Mouse (Mus musculus) myocyte (in vitro differentiated cells): ENCODE data around the gene Mical3. TPM values are rescaled to one million over a fixed set of nuclear protein-coding genes. Genes with fewer than 3 reads are reported as not detected.

ENCODE experiments used
- H3K27me3 ChIP-seq: one replicate; pipeline ENCODE4 v1.6.1; 2011; ENCODE audit not compliant: control insufficient read depth, insufficient read depth, insufficient read length
- H3K36me3 ChIP-seq: one replicate; pipeline ENCODE4 v1.6.1; 2011; ENCODE audit not compliant: control insufficient read depth, insufficient read depth
- H3K4me2 ChIP-seq: one replicate; pipeline ENCODE4 v1.6.1; 2011; ENCODE audit warnings: low read depth, control low read depth
- H3K4me3 ChIP-seq: one replicate; pipeline ENCODE4 v1.5.1; 2011; ENCODE audit warnings: mild to moderate bottlenecking, control low read depth, moderate library complexity
- H3K79me2 ChIP-seq: one replicate; pipeline ENCODE4 v1.6.1; 2011; ENCODE audit not compliant: control insufficient read depth, insufficient read depth
- H3ac ChIP-seq: one replicate; pipeline ENCODE4 v1.6.1; 2011; ENCODE audit not compliant: control insufficient read depth, insufficient read length
- CEBPB ChIP-seq: IDR thresholded peaks from 2 replicates; pipeline ENCODE4 v1.6.1; 2011; ENCODE audit warnings: mild to moderate bottlenecking, moderate library complexity; ENCODE audit not compliant: poor library complexity, insufficient read depth, severe bottlenecking
- E2F4 ChIP-seq: IDR thresholded peaks from one replicate; pipeline ENCODE4 v1.6.1; 2011; ENCODE audit warnings: mild to moderate bottlenecking, control low read depth, moderate library complexity; ENCODE audit not compliant: insufficient read depth
- MAX ChIP-seq: IDR thresholded peaks from one replicate; pipeline ENCODE4 v1.6.1; 2011; ENCODE audit warnings: low read depth, mild to moderate bottlenecking, control low read depth
- MYOD1 ChIP-seq, 3 experiments: IDR thresholded peaks; one replicate each; pipeline ENCODE4 v1.6.1; 2011; ENCODE audit warnings: control low read depth in 2 of 3, low read depth in 2 of 3, mild to moderate bottlenecking in 2 of 3, moderate library complexity in 1 of 3; ENCODE audit not compliant: insufficient read length in 2 of 3, control insufficient read depth in 1 of 3
- MYOG ChIP-seq, 3 experiments: IDR thresholded peaks; one replicate each; pipeline ENCODE4 v1.6.1; 2011; ENCODE audit warnings: control low read depth in 2 of 3, low read depth in 2 of 3, mild to moderate bottlenecking in 2 of 3; ENCODE audit not compliant: insufficient read length in 2 of 3, control insufficient read depth in 1 of 3, insufficient read depth in 1 of 3
- POLR2A ChIP-seq: IDR thresholded peaks from one replicate; pipeline ENCODE4 v1.6.1; 2011; ENCODE audit warnings: low read depth, mild to moderate bottlenecking, control low read depth, moderate library complexity; ENCODE audit not compliant: insufficient read length
- POLR2AphosphoS2 ChIP-seq: IDR thresholded peaks from one replicate; pipeline ENCODE4 v1.6.1; 2011; ENCODE audit warnings: low read depth, control low read depth; ENCODE audit not compliant: insufficient read length
- REST ChIP-seq: IDR thresholded peaks from one replicate; pipeline ENCODE4 v1.6.1; 2011; ENCODE audit warnings: mild to moderate bottlenecking, control low read depth, moderate library complexity; ENCODE audit not compliant: insufficient read depth, insufficient read length
- SRF ChIP-seq: IDR thresholded peaks from one replicate; pipeline ENCODE4 v1.6.1; 2011; ENCODE audit warnings: low read depth; ENCODE audit not compliant: control insufficient read depth, insufficient read length
- TCF12 ChIP-seq: IDR thresholded peaks from one replicate; pipeline ENCODE4 v1.6.1; 2011; ENCODE audit warnings: mild to moderate bottlenecking, control low read depth; ENCODE audit not compliant: poor library complexity, insufficient read depth, severe bottlenecking
- TCF3 ChIP-seq: IDR thresholded peaks from one replicate; pipeline ENCODE4 v1.6.1; 2011; ENCODE audit warnings: low read depth, control low read depth; ENCODE audit not compliant: insufficient read length
- USF1 ChIP-seq: IDR thresholded peaks from one replicate; pipeline ENCODE4 v1.6.1; 2011; ENCODE audit warnings: low read depth, mild to moderate bottlenecking, control low read depth, moderate library complexity
- polyA plus RNA-seq: library from polyadenylated mRNA; unstranded; fragments of >200 nt; fragmentation: generic; extraction: Trizol; gene quantifications from one replicate; pipeline ENCODE4 v1.2.1, GENCODE M21; 2012; ENCODE audit warnings: missing spikeins

Gene Mical3
- polyA plus RNA-seq, 1 experiment: 17.7 TPM

DNA sequence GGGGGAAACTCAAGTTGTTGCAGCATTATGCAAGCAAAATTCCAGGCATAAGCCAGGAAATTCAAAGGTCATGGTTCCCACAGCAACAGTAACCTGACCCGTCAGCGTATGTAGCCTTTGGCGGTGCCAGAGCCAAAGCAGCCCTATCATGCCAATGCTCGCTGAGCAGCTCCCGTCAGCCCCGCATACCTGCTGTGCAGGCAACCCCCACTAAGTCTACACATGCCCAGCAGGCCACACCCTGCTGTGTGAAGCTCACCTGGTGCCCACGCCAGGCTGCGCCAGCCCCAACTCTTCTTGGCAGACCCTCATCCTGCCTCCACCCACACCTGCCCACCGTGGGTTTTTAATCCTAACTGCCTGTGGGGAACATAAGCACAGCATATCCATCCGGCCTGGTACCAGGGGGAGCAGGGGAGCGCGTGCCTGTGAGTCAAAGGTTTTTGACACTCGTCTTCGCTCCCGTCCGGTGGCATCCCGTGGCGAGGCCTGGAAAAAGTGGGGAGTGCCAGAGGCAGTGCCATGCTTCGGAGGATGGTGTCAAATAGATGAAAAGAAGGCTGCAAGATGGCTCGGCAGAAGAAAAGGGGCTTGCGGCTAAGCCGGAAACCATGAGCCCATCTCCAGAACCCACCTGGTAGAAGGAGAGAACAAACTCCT is 43.1 kb downstream of the Mical3 start:
- Histone ChIP-seq H3K4me2 (peak overlapping the region; percentile 25), H3K27me3 (no peaks in the 10 kb centered on the region), H3K4me3 (no peak overlapping the region), H3ac (no peak overlapping the region), H3K36me3 (no peaks in the 10 kb centered on the region), H3K79me2 (peaks cover 22% of the 10 kb centered on the region)
- TF ChIP-seq USF1 (no peak), MYOD1 (IDR thresholded peaks at IDR 0.05; ENCODE audit: control insufficient read depth in 1 of 3, insufficient read length in 2 of 3, low read depth in 2 of 3) (peak in 1 of 3 experiments; percentile 35), MYOG (IDR thresholded peaks at IDR 0.05; ENCODE audit: control insufficient read depth in 1 of 3, insufficient read depth in 1 of 3, insufficient read length in 2 of 3, low read depth in 2 of 3) (peak in 1 of 3 experiments; percentile 54), SRF (no peak), MAX (no peak), REST (no peak), E2F4 (no peak), POLR2AphosphoS2 (no peak), POLR2A (no peak), TCF3 (no peak), CEBPB (no peak), TCF12 (no peak)

DNA sequence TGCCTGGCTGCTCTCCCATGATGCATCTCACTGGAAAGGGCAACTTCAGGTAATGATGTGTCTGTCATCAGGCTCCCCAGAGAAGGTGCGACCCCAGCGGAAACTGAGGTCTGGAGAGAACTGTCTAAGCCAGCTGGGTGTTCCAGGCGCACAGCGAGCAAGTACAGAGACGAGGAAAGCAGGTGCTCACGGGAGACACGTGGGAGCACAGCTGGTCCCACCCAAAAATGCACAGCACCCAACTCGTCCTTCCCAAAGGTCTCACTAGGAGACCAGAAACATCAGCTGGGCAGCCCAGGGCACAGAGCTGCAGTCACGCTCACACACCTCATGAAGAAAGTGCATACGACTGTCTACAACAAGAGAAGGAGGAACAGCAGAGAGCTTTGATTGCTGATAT is 43.7 kb downstream of the Mical3 start:
- Histone ChIP-seq H3K4me2 (peak overlapping the region; percentile 25), H3K36me3 (no peaks in the 10 kb centered on the region), H3K79me2 (peaks cover 25% of the 10 kb centered on the region), H3K4me3 (no peak overlapping the region), H3K27me3 (no peaks in the 10 kb centered on the region), H3ac (no peak overlapping the region)
- no peak for TF ChIP-seq USF1
- peak in 2 of 3 experiments; percentile 60 to 75 for TF ChIP-seq MYOD1 (IDR thresholded peaks at IDR 0.05; ENCODE audit: control insufficient read depth in 1 of 3, insufficient read length in 2 of 3, low read depth in 2 of 3)
- no peak for TF ChIP-seq POLR2AphosphoS2
- TF ChIP-seq MYOG (IDR thresholded peaks at IDR 0.05; ENCODE audit: control insufficient read depth in 1 of 3, insufficient read depth in 1 of 3, insufficient read length in 2 of 3, low read depth in 2 of 3): peak in 2 of 3 experiments; percentile 47 to 85

DNA sequence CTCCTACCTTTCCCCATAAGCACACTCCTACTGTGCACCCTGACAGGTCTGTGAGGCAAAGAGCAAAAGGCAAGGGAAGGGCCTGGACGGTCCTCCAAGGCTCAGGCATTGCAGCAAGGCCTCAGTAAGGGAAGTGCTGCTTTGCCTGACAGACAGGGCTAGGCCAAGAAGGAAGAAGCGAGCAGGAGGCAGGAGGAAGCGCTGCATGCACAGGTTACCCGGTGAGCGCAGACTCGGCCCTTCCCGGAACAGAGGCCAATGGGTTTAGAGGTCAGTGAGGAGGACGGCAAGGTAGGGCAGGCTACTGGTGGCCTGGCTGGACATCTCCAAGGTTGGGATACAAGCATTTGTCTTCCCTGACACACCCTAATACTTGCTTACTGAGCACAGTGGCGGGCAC is 44.6 kb downstream of the Mical3 start:
- TF ChIP-seq POLR2AphosphoS2 (no peak), USF1 (no peak), TCF3 (no peak), CEBPB (no peak), SRF (no peak), MYOD1 (IDR thresholded peaks at IDR 0.05; ENCODE audit: control insufficient read depth in 1 of 3, insufficient read length in 2 of 3, low read depth in 2 of 3) (no peak), MAX (no peak), REST (no peak)

DNA sequence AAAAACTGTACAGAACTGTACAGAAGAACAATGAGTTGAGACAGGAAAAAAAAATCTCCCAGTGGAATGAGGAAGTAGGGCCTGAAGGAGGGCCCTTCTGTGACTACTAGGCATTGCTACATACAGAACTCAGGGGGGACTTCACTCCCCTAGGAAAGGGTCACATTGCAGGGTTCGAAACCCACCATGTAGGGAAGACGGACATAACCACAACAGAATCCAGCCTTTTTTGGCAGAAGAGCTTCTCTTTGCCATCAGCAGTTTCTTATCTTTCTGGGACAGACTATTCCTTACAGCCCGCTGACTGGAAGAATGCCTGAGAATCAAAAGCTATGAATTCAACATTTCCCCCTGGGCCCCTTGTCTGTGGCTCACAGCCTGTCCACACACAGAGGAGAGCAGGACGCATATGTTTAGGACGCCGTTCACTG is 46.7 kb downstream of the Mical3 start:
- Histone ChIP-seq H3K36me3 (no peaks in the 10 kb centered on the region), H3K79me2 (peaks cover 27% of the 10 kb centered on the region), H3ac (no peak overlapping the region), H3K4me2 (no peak overlapping the region), H3K4me3 (no peak overlapping the region), H3K27me3 (no peaks in the 10 kb centered on the region)
- TF ChIP-seq TCF12 (no peak), MYOD1 (IDR thresholded peaks at IDR 0.05; ENCODE audit: control insufficient read depth in 1 of 3, insufficient read length in 2 of 3, low read depth in 2 of 3) (no peak), POLR2A (no peak), TCF3 (no peak), SRF (no peak), POLR2AphosphoS2 (no peak)

More for the DNA sequence above, 44.6 kb downstream of the Mical3 start:
- Histone ChIP-seq H3K79me2 (peaks cover 23% of the 10 kb centered on the region), H3ac (no peak overlapping the region), H3K4me3 (no peak overlapping the region), H3K36me3 (no peaks in the 10 kb centered on the region), H3K27me3 (no peaks in the 10 kb centered on the region), H3K4me2 (no peak overlapping the region)

DNA sequence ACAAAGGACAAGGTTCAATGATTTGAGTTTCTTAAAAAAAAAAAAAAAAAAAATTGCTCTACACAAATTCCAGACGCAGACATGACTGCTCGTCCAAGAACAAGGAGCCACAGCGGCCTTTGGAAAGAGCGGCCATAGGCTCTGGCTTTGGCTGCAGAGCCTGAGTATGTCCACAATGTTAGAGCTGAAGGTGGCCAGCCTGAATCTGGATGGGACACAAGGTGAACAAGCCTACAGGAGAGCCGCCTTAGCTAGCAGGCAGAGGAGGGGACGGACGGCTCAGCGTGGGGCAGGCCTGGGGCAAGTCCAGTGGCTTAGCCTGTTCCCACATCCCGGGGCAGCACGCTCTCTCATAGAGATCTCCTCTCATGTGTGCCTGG is 48.7 kb downstream of the Mical3 start:
- TF ChIP-seq MYOD1 (IDR thresholded peaks at IDR 0.05; ENCODE audit: control insufficient read depth in 1 of 3, insufficient read length in 2 of 3, low read depth in 2 of 3) (no peak), TCF3 (no peak), POLR2A (no peak), SRF (no peak)
- H3K79me2 ChIP-seq: peaks cover 22% of the 10 kb centered on the region
- H3K4me2 ChIP-seq: no peak overlapping the region
- H3K27me3 ChIP-seq: no peaks in the 10 kb centered on the region
- H3ac ChIP-seq: no peak overlapping the region
- no peaks in the 10 kb centered on the region for H3K36me3 ChIP-seq
- no peak overlapping the region for H3K4me3 ChIP-seq
